Mouse (Mus musculus) kidney, adult 2 months (tissue): ENCODE measurements around the gene Cab39l.

ENCODE experiments used
- CTCF ChIP-seq: fragments of 200-500 bp; conservative IDR thresholded peaks from 2 replicates; pipeline ENCODE4 v1.5.1; 2011; ENCODE audit warnings: low read depth, mild to moderate bottlenecking, control low read depth, low read length, moderate library complexity, mixed read lengths; ENCODE audit not compliant: insufficient read depth, insufficient read length
- POLR2A ChIP-seq: fragments of 200-500 bp; IDR thresholded peaks from one replicate; pipeline ENCODE4 v1.6.1; 2011; ENCODE audit warnings: low read depth, low read length, control low read depth

GRCm38 (mm10) chr14:59504831-59505230 is 64.1 kb downstream of the Cab39l start:
- no peak for TF ChIP-seq CTCF
- no peak for TF ChIP-seq POLR2A
